Mouse (Mus musculus) G1E (cell line): ENCODE data around the gene Mcam.

Experiments
- CTCF ChIP-seq: IDR thresholded peaks from 2 replicates; pipeline ENCODE4 v1.5.1; 2012; ENCODE audit warnings: low read depth, low read length, inconsistent platforms, mixed read lengths
- GATA1 ChIP-seq: IDR thresholded peaks from 2 replicates; pipeline ENCODE4 v1.6.1; 2012; ENCODE audit warnings: borderline replicate concordance, low read length, inconsistent platforms, mixed read lengths

- no peak for TF ChIP-seq CTCF
- TF ChIP-seq GATA1, result no peak
Observed at GRCm38 (mm10) chr9:44181537-44181936, 47.3 kb downstream of the Mcam start.
